Mouse (Mus musculus) spleen, adult 2 months (tissue): ENCODE measurements around the gene Gm49450. TPM values are rescaled to one million over a fixed set of nuclear protein-coding genes. Genes with fewer than 3 reads are reported as not detected.
"Not testable (repeated sequence)": the region's sequence is repeated elsewhere in the genome, so short reads cannot be mapped to it uniquely, and the experiment has no call there.

Experiments
- DNase-seq, 2 experiments: peaks; one replicate each; pipeline versions ENCODE4 v3.0.0 to v3.0.0-alpha.2; 2012 to 2021; ENCODE audit warnings: low spot score in 2 of 2, low read depth in 1 of 2
- H3K27ac ChIP-seq: fragments of 200-500 bp; 2 replicates; pipeline ENCODE4 v1.5.1; 2012; ENCODE audit warnings: low read length, inconsistent platforms; ENCODE audit not compliant: insufficient read depth
- H3K27me3 ChIP-seq: fragments of 200-500 bp; 2 replicates; pipeline ENCODE4 v1.6.1; 2012; ENCODE audit warnings: mild to moderate bottlenecking, moderate library complexity, low read length, inconsistent platforms; ENCODE audit not compliant: control insufficient read depth, insufficient read depth
- H3K36me3 ChIP-seq: fragments of 200-500 bp; 2 replicates; pipeline ENCODE4 v1.6.1; 2012; ENCODE audit warnings: mild to moderate bottlenecking, low read length, inconsistent platforms; ENCODE audit not compliant: control insufficient read depth, insufficient read depth
- H3K4me1 ChIP-seq: fragments of 200-500 bp; 2 replicates; pipeline ENCODE4 v1.6.1; 2011; ENCODE audit warnings: inconsistent platforms; ENCODE audit not compliant: control insufficient read depth, insufficient read depth, insufficient read length
- H3K4me3 ChIP-seq: fragments of 200-500 bp; 2 replicates; pipeline ENCODE4 v1.5.1; 2011; ENCODE audit warnings: mild to moderate bottlenecking, inconsistent platforms; ENCODE audit not compliant: insufficient read depth, insufficient read length; ENCODE audit errors: extremely low read depth
- CTCF ChIP-seq: fragments of 200-500 bp; IDR thresholded peaks from 2 replicates; pipeline ENCODE4 v1.5.1; 2011; ENCODE audit warnings: mild to moderate bottlenecking, inconsistent platforms; ENCODE audit not compliant: insufficient read depth, insufficient read length, insufficient replicate concordance; ENCODE audit errors: extremely low read depth
- POLR2A ChIP-seq: fragments of 200-500 bp; IDR thresholded peaks from 2 replicates; pipeline ENCODE4 v1.6.1; 2011; ENCODE audit warnings: low read depth, low read length, inconsistent platforms
- WGBS: fragments of 180-500 bp; shearing (Covaris S2); methylation state at CpG from one replicate; pipeline ENCODE4 v1.1.7; 2018; 5-methylcytosine and 5-hydroxymethylcytosine counted together
- polyA plus RNA-seq: library from polyadenylated mRNA; depleted of rRNA; stranded (reverse); fragments of >200 nt; gene quantifications from 2 replicates; pipeline ENCODE4 v1.2.3, GENCODE M21; 2012

Gm49450 gene
- polyA plus RNA-seq, 1 experiment, result 16.3 TPM

- Histone ChIP-seq H3K27ac (no peak overlapping the region), H3K4me1 (peaks cover 2% of the 10 kb centered on the region; the same call in 1 of the 2 replicates), H3K27me3 (no peaks in the 10 kb centered on the region), H3K4me3 (no peak overlapping the region), H3K36me3 (no peaks in the 10 kb centered on the region)
- 65% methylated on average over 3 of the region's 3 CpGs for WGBS
- TF ChIP-seq CTCF (no peak), POLR2A (no peak)
- no peak for DNase-seq
These were observed 30.8 kb downstream of the Gm49450 start for GRCm38 (mm10) chr15:98922581-98922980.

- H3K4me1 ChIP-seq, result no peaks in the 10 kb centered on the region; the same call in 1 of the 2 replicates
- no peak overlapping the region for H3K27ac ChIP-seq
- H3K4me3 ChIP-seq, result no peak overlapping the region
- TF ChIP-seq CTCF (no peak), POLR2A (no peak)
- H3K27me3 ChIP-seq, result no peaks in the 10 kb centered on the region
- H3K36me3 ChIP-seq, result no peaks in the 10 kb centered on the region
- DNase-seq, result no peak
- WGBS, result 94% methylated on average over 5 of the region's 5 CpGs
These were observed 31.8 kb downstream of the Gm49450 start for GRCm38 (mm10) chr15:98921510-98921909.

DNA sequence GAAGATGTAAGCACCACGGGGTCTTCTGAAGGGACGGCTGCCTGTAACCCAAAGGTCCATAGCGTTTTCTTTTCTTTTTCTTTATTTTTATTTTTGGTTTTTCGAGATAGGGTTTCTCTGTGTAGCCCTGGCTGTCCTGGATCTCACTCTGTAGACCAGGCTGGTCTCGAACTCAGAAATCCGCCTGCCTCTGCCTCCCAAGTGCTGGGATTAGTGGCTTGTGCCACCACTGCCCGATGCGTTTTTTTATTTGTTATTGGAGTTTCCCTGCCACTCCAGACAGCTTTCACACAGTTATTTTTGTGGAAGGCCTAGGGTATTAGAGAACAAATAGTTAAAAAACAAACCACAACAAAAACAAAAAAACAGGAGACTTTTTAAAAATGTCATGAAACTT lies 34.9 kb downstream of the Gm49450 start:
- WGBS, result 15% methylated on average over 8 of the region's 8 CpGs
- H3K36me3 ChIP-seq, H3K4me1 ChIP-seq, DNase-seq, H3K27me3 ChIP-seq: not testable (repeated sequence)
- H3K4me3 ChIP-seq, result peak overlapping the region; percentile 75
- H3K27ac ChIP-seq, result peak overlapping the region; percentile 83

DNA sequence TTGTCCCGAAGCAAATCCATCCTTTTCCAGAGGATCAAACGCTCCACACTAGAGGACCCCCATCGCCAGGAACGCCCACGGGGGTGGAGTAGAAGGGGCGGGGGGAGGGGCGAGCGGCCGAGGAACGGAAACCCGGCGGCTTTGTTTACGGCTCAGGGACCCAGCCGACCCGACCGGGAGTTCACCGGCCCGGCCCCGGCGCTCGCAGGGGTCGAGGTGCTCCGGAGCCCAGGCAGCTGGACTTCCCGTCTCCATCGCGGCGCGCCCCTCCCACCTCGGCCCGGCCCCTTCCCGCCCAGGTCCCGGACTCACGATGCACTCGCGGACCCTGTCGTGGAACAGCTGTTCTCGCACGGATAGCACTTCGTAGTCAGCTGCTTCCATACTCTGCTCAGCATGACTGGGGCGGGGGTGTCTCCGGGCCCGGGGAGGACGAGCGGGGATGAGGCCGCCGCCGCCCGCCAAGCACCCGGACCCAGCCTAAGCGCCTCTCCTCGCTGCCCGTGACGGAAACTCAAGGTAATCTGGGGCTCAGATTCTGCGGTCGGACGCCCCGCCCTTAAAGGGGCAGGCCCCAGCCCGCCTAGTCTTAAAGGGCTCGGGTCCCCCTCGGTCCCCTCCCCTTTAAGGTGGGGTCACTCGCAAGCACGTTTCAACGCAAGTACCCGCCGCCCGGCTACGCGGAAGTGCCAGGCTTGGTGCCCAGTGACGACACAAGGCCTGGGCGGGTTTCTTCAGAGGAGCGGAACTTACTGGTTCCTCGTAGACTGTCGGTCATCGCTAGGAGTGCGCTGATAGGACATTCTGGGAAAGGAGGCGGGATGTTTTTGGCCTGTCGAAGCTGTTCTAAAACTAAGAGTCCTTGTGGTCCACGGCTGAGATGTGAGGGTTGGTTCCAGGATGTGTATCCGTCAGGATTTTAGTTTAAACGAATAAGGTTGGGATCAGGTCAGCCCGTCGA lies 35.5 kb downstream of the Gm49450 start, which contains the start of gene Lmbr1l:
Gene Lmbr1l (minus strand): TSS at position 694 of the 961 bp plus-strand sequence.
- peak; percentile 99 for DNase-seq
- Histone ChIP-seq H3K27me3 (no peaks in the 10 kb centered on the region), H3K4me1 (no peaks in the 10 kb centered on the region; the same call in 1 of the 2 replicates), H3K27ac (peak within 1 kb of the TSS; percentile 96), H3K36me3 (peaks cover 3% of the 10 kb centered on the region), H3K4me3 (peak within 1 kb of the TSS; percentile 88)
- WGBS, result under 1% methylated on average over 78 of the region's 82 CpGs
- no peak for TF ChIP-seq CTCF
- peak; percentile 79 for TF ChIP-seq POLR2A

DNA sequence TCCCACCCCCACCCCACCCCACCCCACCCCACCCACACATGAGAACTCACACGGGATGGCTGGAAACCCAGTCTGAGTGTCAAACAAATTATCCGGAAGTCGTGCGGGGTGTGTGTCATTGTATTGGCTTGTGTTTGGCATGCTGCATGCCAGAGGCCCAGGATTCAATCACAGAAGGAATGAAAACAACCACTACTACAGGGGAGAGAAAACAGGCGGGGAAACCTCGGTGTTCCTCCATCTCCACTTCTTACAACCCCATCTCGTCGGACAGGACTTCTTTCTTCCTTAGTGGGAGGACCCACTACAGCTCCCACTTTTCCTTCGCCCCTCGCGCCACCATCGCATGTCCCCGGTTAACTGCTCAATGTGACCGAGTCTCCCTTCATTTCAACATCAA lies 36.3 kb downstream of the Gm49450 start:
- TF ChIP-seq CTCF, result no peak
- no peak for TF ChIP-seq POLR2A
- under 1% methylated on average over 14 of the region's 14 CpGs for WGBS
- H3K36me3 ChIP-seq, result peaks cover 9% of the 10 kb centered on the region
- no peaks in the 10 kb centered on the region; the same call in 1 of the 2 replicates for H3K4me1 ChIP-seq
- peak overlapping the region; percentile 88 for H3K4me3 ChIP-seq
- DNase-seq, result no peak
- no peaks in the 10 kb centered on the region for H3K27me3 ChIP-seq
- peak overlapping the region; percentile 96; the same call in 1 of the 2 replicates for H3K27ac ChIP-seq

- TF ChIP-seq CTCF (no peak), POLR2A (no peak)
- no peak overlapping the region for H3K27ac ChIP-seq
- H3K27me3 ChIP-seq, result no peaks in the 10 kb centered on the region
- no peak for DNase-seq
- WGBS, result 92% methylated on average over 4 of the region's 4 CpGs
- no peaks in the 10 kb centered on the region; the same call in 1 of the 2 replicates for H3K4me1 ChIP-seq
- H3K36me3 ChIP-seq, result peaks cover 19% of the 10 kb centered on the region
- H3K4me3 ChIP-seq, result no peak overlapping the region
These were observed 37.3 kb downstream of the Gm49450 start for GRCm38 (mm10) chr15:98916016-98916415.

GRCm38 (mm10) chr15:98914903-98915302 lies 38.4 kb downstream of the Gm49450 start:
- no peaks in the 10 kb centered on the region for H3K27me3 ChIP-seq
- DNase-seq, result no peak
- no peaks in the 10 kb centered on the region; the same call in 1 of the 2 replicates for H3K4me1 ChIP-seq
- TF ChIP-seq POLR2A (no peak), CTCF (no peak)
- no peak overlapping the region for H3K27ac ChIP-seq
- 85% methylated on average over 6 of the region's 6 CpGs for WGBS
- peaks cover 25% of the 10 kb centered on the region for H3K36me3 ChIP-seq
- H3K4me3 ChIP-seq, result no peak overlapping the region
